Mouse (Mus musculus): Measurements from ENCODE around the gene Pth1r. TPM values are rescaled to one million over a fixed set of nuclear protein-coding genes. Genes with fewer than 3 reads are reported as not detected.

The Pth1r gene
- total and polyA plus RNA-seq, 2 experiments: 7.4 to 28.1 TPM

GRCm38 (mm10) chr9:110719977-110720376 is 27.0 kb downstream of the Pth1r start:
- Histone ChIP-seq H3K27ac (replicated peaks; ENCODE audit: insufficient read depth, low read depth, low read length) (no peak overlapping the region), H3K79me2 (ENCODE audit: control insufficient read depth, insufficient read depth, low read length) (no peaks in the 10 kb centered on the region), H3K4me3 (ENCODE audit: insufficient read depth, low read depth, low read length) (no peak overlapping the region), H3K9ac (ENCODE audit: low read depth, low read length) (no peak overlapping the region), H3K27me3 (ENCODE audit: control insufficient read depth, insufficient read depth, low read length) (no peaks in the 10 kb centered on the region), H3K36me3 (ENCODE audit: control insufficient read depth, insufficient read depth, low read length) (no peaks in the 10 kb centered on the region), H3K4me1 (ENCODE audit: control insufficient read depth, insufficient read depth, low read length) (peaks cover 6% of the 10 kb centered on the region)
- WGBS: 80% methylated on average over 5 of the region's 5 CpGs
- TF ChIP-seq CTCF (IDR thresholded peaks at IDR 0.05; ENCODE audit: low read depth, low read length) (no peak), POLR2A (IDR thresholded peaks at IDR 0.05; ENCODE audit: extremely low read depth, insufficient read depth, low read length) (no peak)
- no peak for DNase-seq (ENCODE audit: extremely low read depth, low read depth, low spot score)

GRCm38 (mm10) chr9:110718810-110719209 is 28.1 kb downstream of the Pth1r start:
- TF ChIP-seq CTCF (IDR thresholded peaks at IDR 0.05; ENCODE audit: low read depth, low read length): no peak
- no peak for TF ChIP-seq POLR2A (IDR thresholded peaks at IDR 0.05; ENCODE audit: extremely low read depth, insufficient read depth, low read length)
- H3K9ac ChIP-seq (ENCODE audit: low read depth, low read length): no peak overlapping the region
- no peak overlapping the region for H3K4me3 ChIP-seq (ENCODE audit: insufficient read depth, low read depth, low read length)
- H3K27me3 ChIP-seq (ENCODE audit: control insufficient read depth, insufficient read depth, low read length): no peaks in the 10 kb centered on the region
- no peaks in the 10 kb centered on the region for H3K36me3 ChIP-seq (ENCODE audit: control insufficient read depth, insufficient read depth, low read length)
- 57% methylated on average over 3 of the region's 3 CpGs for WGBS
- H3K79me2 ChIP-seq (ENCODE audit: control insufficient read depth, insufficient read depth, low read length): no peaks in the 10 kb centered on the region
- H3K27ac ChIP-seq (replicated peaks; ENCODE audit: insufficient read depth, low read depth, low read length): no peak overlapping the region
- DNase-seq (ENCODE audit: extremely low read depth, low read depth, low spot score): no peak
- H3K4me1 ChIP-seq (ENCODE audit: control insufficient read depth, insufficient read depth, low read length): peaks cover 6% of the 10 kb centered on the region

- TF ChIP-seq POLR2A (IDR thresholded peaks at IDR 0.05; ENCODE audit: extremely low read depth, insufficient read depth, low read length): no peak
- no peak for TF ChIP-seq CTCF (IDR thresholded peaks at IDR 0.05; ENCODE audit: low read depth, low read length)
- no peak overlapping the region for H3K9ac ChIP-seq (ENCODE audit: low read depth, low read length)
- 20% methylated on average over 6 of the region's 6 CpGs for WGBS
These were observed 28.9 kb downstream of the Pth1r start for GRCm38 (mm10) chr9:110718071-110718470.

GRCm38 (mm10) chr9:110716775-110717174 is 30.2 kb downstream of the Pth1r start:
- Histone ChIP-seq H3K36me3 (ENCODE audit: control insufficient read depth, insufficient read depth, low read length) (peaks cover 6% of the 10 kb centered on the region; the same call in 1 of the 2 replicates), H3K4me3 (ENCODE audit: insufficient read depth, low read depth, low read length) (no peak overlapping the region), H3K27me3 (ENCODE audit: control insufficient read depth, insufficient read depth, low read length) (no peaks in the 10 kb centered on the region), H3K4me1 (ENCODE audit: control insufficient read depth, insufficient read depth, low read length) (peaks cover 6% of the 10 kb centered on the region), H3K9ac (ENCODE audit: low read depth, low read length) (no peak overlapping the region), H3K79me2 (ENCODE audit: control insufficient read depth, insufficient read depth, low read length) (no peaks in the 10 kb centered on the region), H3K27ac (replicated peaks; ENCODE audit: insufficient read depth, low read depth, low read length) (no peak overlapping the region)
- TF ChIP-seq CTCF (IDR thresholded peaks at IDR 0.05; ENCODE audit: low read depth, low read length) (peak; percentile 73), POLR2A (IDR thresholded peaks at IDR 0.05; ENCODE audit: extremely low read depth, insufficient read depth, low read length) (no peak)
- 40% methylated on average over 4 of the region's 4 CpGs for WGBS
- DNase-seq (ENCODE audit: extremely low read depth, low read depth, low spot score): peak; percentile 31

More at GRCm38 (mm10) chr9:110718071-110718470, 28.9 kb downstream of the Pth1r start:
- Histone ChIP-seq H3K36me3 (ENCODE audit: control insufficient read depth, insufficient read depth, low read length) (0 out of 2 replicates have a peak, but pooled peaks cover under 1% of the 10 kb centered on the region), H3K27me3 (ENCODE audit: control insufficient read depth, insufficient read depth, low read length) (no peaks in the 10 kb centered on the region), H3K4me1 (ENCODE audit: control insufficient read depth, insufficient read depth, low read length) (peaks cover 6% of the 10 kb centered on the region), H3K4me3 (ENCODE audit: insufficient read depth, low read depth, low read length) (no peak overlapping the region), H3K79me2 (ENCODE audit: control insufficient read depth, insufficient read depth, low read length) (no peaks in the 10 kb centered on the region), H3K27ac (replicated peaks; ENCODE audit: insufficient read depth, low read depth, low read length) (no peak overlapping the region)
- peak; percentile 43 for DNase-seq (ENCODE audit: extremely low read depth, low read depth, low spot score)

- no peaks in the 10 kb centered on the region for H3K27me3 ChIP-seq (ENCODE audit: control insufficient read depth, insufficient read depth, low read length)
- H3K36me3 ChIP-seq (ENCODE audit: control insufficient read depth, insufficient read depth, low read length): peaks cover 11% of the 10 kb centered on the region; the same call in 1 of the 2 replicates
- H3K4me1 ChIP-seq (ENCODE audit: control insufficient read depth, insufficient read depth, low read length): peaks cover 6% of the 10 kb centered on the region
- 66% methylated on average over 1 of the region's 1 CpGs for WGBS
- no peaks in the 10 kb centered on the region for H3K79me2 ChIP-seq (ENCODE audit: control insufficient read depth, insufficient read depth, low read length)
- peak; percentile 22; the same call in 1 of the 2 replicates for TF ChIP-seq CTCF (IDR thresholded peaks at IDR 0.05; ENCODE audit: low read depth, low read length)
- no peak for TF ChIP-seq POLR2A (IDR thresholded peaks at IDR 0.05; ENCODE audit: extremely low read depth, insufficient read depth, low read length)
- H3K9ac ChIP-seq (ENCODE audit: low read depth, low read length): no peak overlapping the region
- H3K4me3 ChIP-seq (ENCODE audit: insufficient read depth, low read depth, low read length): no peak overlapping the region
- no peak for DNase-seq (ENCODE audit: extremely low read depth, low read depth, low spot score)
- no peak overlapping the region for H3K27ac ChIP-seq (replicated peaks; ENCODE audit: insufficient read depth, low read depth, low read length)
These were observed 31.5 kb downstream of the Pth1r start for GRCm38 (mm10) chr9:110715426-110715825.

GRCm38 (mm10) chr9:110713389-110713788 is 33.6 kb downstream of the Pth1r start:
- Histone ChIP-seq H3K79me2 (ENCODE audit: control insufficient read depth, insufficient read depth, low read length) (no peaks in the 10 kb centered on the region), H3K36me3 (ENCODE audit: control insufficient read depth, insufficient read depth, low read length) (peaks cover 11% of the 10 kb centered on the region; the same call in 1 of the 2 replicates), H3K27ac (replicated peaks; ENCODE audit: insufficient read depth, low read depth, low read length) (no peak overlapping the region), H3K9ac (ENCODE audit: low read depth, low read length) (no peak overlapping the region), H3K4me3 (ENCODE audit: insufficient read depth, low read depth, low read length) (no peak overlapping the region), H3K4me1 (ENCODE audit: control insufficient read depth, insufficient read depth, low read length) (peaks cover 4% of the 10 kb centered on the region), H3K27me3 (ENCODE audit: control insufficient read depth, insufficient read depth, low read length) (no peaks in the 10 kb centered on the region)
- no peak for DNase-seq (ENCODE audit: extremely low read depth, low read depth, low spot score)
- WGBS: 87% methylated on average over 1 of the region's 1 CpGs
- TF ChIP-seq POLR2A (IDR thresholded peaks at IDR 0.05; ENCODE audit: extremely low read depth, insufficient read depth, low read length) (no peak), CTCF (IDR thresholded peaks at IDR 0.05; ENCODE audit: low read depth, low read length) (no peak)
